Mouse (Mus musculus) E14TG2a.4 (cell line): ENCODE data around the gene Coch.

Experiments
- H3K27me3 ChIP-seq: 2 replicates; pipeline ENCODE4 v1.6.1; 2014; ENCODE audit warnings: low read length, control low read depth; ENCODE audit not compliant: insufficient read depth
- H3K36me3 ChIP-seq: 2 replicates; pipeline ENCODE4 v1.6.1; 2014; ENCODE audit warnings: low read length, control low read depth; ENCODE audit not compliant: insufficient read depth
- H3K4me1 ChIP-seq: replicated peaks from 2 replicates; pipeline ENCODE4 v1.6.1; 2014; ENCODE audit warnings: low read depth, low read length, control low read depth
- H3K4me3 ChIP-seq: replicated peaks from 2 replicates; pipeline ENCODE4 v1.5.1; 2014; ENCODE audit warnings: mild to moderate bottlenecking, low read length
- H3K9me3 ChIP-seq: 2 replicates; pipeline ENCODE4 v1.6.1; 2014; ENCODE audit warnings: low read length, control low read depth
- CTCF ChIP-seq: conservative IDR thresholded peaks from 2 replicates; pipeline ENCODE4 v1.5.1; 2014; ENCODE audit warnings: low read length
- NANOG ChIP-seq: IDR thresholded peaks from 2 replicates; pipeline ENCODE4 v1.6.1; 2014; ENCODE audit warnings: borderline replicate concordance, low read length, mixed read lengths
- POU5F1 ChIP-seq: IDR thresholded peaks from 2 replicates; pipeline ENCODE4 v1.6.1; 2014; ENCODE audit warnings: low read length, borderline replicate concordance

Coch gene

GRCm38 (mm10) chr12:51589263-51589662 is 3.9 kb upstream of the Coch start:
- Histone ChIP-seq H3K36me3 (no peaks in the 10 kb centered on the region), H3K9me3 (0 out of 2 replicates have a peak, but pooled peaks cover 4% of the 10 kb centered on the region), H3K4me3 (no peak overlapping the region), H3K27me3 (peaks cover 31% of the 10 kb centered on the region), H3K4me1 (peaks cover 16% of the 10 kb centered on the region)
- no peak for TF ChIP-seq CTCF
- no peak for TF ChIP-seq NANOG
- TF ChIP-seq POU5F1: no peak

DNA sequence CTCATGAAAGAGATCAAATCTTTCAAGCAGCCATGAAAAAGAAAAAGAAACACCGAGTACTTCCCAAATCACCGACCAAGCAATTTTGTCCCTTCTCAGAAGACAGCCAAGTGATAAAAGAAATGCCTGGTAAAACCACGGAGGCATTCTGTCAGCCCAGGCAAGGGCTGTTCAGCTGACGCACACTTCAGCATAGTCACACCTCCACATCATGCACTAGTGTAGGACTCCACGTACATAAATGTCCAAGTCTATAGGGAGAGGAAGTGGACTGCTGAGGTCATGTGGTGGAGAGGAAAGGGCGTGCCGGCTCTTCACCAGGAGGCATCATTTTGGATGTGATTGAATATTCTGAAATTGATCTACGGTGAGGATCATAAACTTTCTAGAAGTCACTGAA is 1.2 kb upstream of the Coch start:
- peaks cover 26% of the 10 kb centered on the region for H3K4me1 ChIP-seq
- no peaks in the 10 kb centered on the region for H3K36me3 ChIP-seq
- TF ChIP-seq CTCF (no peak), POU5F1 (no peak), NANOG (no peak)
- peaks cover 53% of the 10 kb centered on the region for H3K27me3 ChIP-seq
- H3K9me3 ChIP-seq: 0 out of 2 replicates have a peak, but pooled peaks cover 4% of the 10 kb centered on the region
- H3K4me3 ChIP-seq: no peak overlapping the region

DNA sequence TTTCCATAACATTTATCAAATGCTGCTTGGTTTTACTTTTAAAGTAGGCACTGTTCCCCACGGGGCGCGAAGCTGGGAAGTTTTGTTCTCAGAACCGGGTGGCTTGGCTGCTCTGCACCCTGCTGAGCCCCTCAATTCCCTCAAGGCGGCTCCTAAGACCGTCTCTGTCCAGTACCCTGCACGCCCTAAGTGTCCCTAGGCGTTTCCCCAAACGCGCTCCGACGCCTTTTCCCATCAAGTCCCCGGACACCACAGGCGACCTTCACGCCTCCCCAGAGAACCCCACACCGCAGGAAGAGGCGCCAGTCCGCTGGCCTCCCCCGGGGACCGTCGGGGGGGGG is 283 bp upstream of the Coch start:
- Histone ChIP-seq H3K9me3 (0 out of 2 replicates have a peak, but pooled peaks cover 4% of the 10 kb centered on the region), H3K36me3 (no peaks in the 10 kb centered on the region), H3K4me1 (peaks cover 26% of the 10 kb centered on the region), H3K4me3 (peak overlapping the region; percentile 85), H3K27me3 (peaks cover 53% of the 10 kb centered on the region)
- TF ChIP-seq POU5F1 (no peak), CTCF (no peak), NANOG (no peak)

DNA sequence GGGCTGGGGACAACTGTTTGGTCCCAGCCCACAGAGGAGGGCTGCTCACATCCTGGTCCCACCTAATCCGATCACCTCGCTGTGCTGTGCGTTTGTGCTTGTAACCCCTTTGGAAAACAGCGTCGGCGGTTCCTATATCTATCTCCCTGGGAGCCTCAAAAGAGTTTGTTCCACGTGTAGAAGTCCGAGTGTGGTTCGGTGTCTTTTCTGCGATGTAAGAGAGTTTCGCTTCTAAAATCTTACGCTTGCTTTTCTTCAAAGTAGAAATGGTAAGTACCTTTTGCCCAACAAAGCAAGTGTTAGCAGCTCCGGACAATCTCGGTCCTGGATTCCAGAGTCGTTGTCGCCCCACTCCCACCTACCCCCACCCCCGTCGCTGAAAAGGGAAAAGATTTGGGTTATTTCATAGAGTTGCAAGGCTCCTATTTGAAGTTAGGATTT is 909 bp downstream of the Coch start:
- Histone ChIP-seq H3K4me3 (peak overlapping the region; percentile 85), H3K4me1 (peaks cover 26% of the 10 kb centered on the region), H3K9me3 (0 out of 2 replicates have a peak, but pooled peaks cover 4% of the 10 kb centered on the region), H3K36me3 (no peaks in the 10 kb centered on the region), H3K27me3 (peaks cover 53% of the 10 kb centered on the region)
- no peak for TF ChIP-seq CTCF
- no peak for TF ChIP-seq POU5F1
- no peak for TF ChIP-seq NANOG

- no peaks in the 10 kb centered on the region for H3K9me3 ChIP-seq
- no peaks in the 10 kb centered on the region for H3K27me3 ChIP-seq
- no peak overlapping the region for H3K4me3 ChIP-seq
- TF ChIP-seq NANOG (no peak), POU5F1 (no peak), CTCF (no peak)
- peaks cover 8% of the 10 kb centered on the region for H3K36me3 ChIP-seq
- H3K4me1 ChIP-seq: no peaks in the 10 kb centered on the region
Observed at GRCm38 (mm10) chr12:51603306-51603705, 10.2 kb downstream of the Coch start.

DNA sequence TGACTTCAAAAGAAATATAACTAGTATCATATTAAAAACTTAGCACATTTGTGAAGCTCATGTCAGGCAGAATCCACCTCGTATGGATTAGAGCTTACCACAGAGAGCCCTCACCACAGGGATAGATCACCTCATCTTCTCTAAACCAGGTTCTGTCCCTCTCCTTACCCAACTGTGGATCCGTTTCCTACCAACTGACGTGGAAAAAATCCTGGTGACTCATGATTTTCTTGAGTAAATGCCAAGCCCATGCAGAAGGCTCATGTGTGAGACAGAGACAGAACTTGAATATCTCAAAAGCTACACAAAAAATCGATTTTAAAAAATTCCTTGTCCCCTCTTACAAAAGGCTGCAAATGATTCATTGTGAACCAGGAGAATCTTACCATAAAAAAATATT is 13.0 kb downstream of the Coch start:
- peaks cover 2% of the 10 kb centered on the region; the same call in 1 of the 2 replicates for H3K4me1 ChIP-seq
- no peaks in the 10 kb centered on the region for H3K27me3 ChIP-seq
- peaks cover 28% of the 10 kb centered on the region for H3K36me3 ChIP-seq
- no peak for TF ChIP-seq NANOG
- TF ChIP-seq POU5F1: no peak
- TF ChIP-seq CTCF: no peak
- no peak overlapping the region for H3K4me3 ChIP-seq
- H3K9me3 ChIP-seq: no peaks in the 10 kb centered on the region

DNA sequence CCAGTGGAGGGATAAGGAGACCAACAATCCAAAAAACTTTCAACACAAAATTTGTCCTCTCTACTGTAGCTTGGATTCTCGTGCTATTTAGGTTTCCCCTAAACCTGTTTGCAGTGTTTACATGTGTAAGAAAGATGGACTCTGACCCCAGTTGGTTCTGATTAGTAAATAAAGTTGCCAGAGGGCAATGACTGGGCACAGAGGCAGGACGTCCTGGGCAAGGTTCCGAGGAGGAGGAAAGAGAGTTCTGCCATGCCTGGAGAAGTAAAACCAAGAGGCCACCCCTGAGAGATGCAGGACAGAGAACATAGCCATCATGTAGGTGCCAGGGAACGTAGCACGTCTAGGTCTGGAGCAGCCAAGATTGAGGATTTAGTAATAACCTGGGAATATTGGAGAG is 19.2 kb downstream of the Coch start:
- Histone ChIP-seq H3K4me1 (peaks cover 3% of the 10 kb centered on the region; the same call in 1 of the 2 replicates), H3K9me3 (no peaks in the 10 kb centered on the region), H3K27me3 (no peaks in the 10 kb centered on the region), H3K36me3 (peaks cover 71% of the 10 kb centered on the region), H3K4me3 (no peak overlapping the region)
- TF ChIP-seq NANOG (no peak), CTCF (no peak), POU5F1 (no peak)

- Histone ChIP-seq H3K4me3 (no peak overlapping the region), H3K27me3 (no peaks in the 10 kb centered on the region), H3K4me1 (no peaks in the 10 kb centered on the region; the same call in 1 of the 2 replicates), H3K36me3 (peaks cover 41% of the 10 kb centered on the region), H3K9me3 (no peaks in the 10 kb centered on the region)
- TF ChIP-seq CTCF (no peak), NANOG (no peak), POU5F1 (no peak)
Observed at GRCm38 (mm10) chr12:51620572-51620971, 27.4 kb downstream of the Coch start.

- no peaks in the 10 kb centered on the region for H3K27me3 ChIP-seq
- H3K4me1 ChIP-seq: no peaks in the 10 kb centered on the region; the same call in 1 of the 2 replicates
- H3K9me3 ChIP-seq: no peaks in the 10 kb centered on the region
- no peak overlapping the region for H3K4me3 ChIP-seq
- peaks cover 40% of the 10 kb centered on the region for H3K36me3 ChIP-seq
- TF ChIP-seq POU5F1 (no peak), NANOG (no peak), CTCF (no peak)
Observed at GRCm38 (mm10) chr12:51621161-51621560, 28.0 kb downstream of the Coch start.
